Mouse (Mus musculus): Measurements from ENCODE around the gene Fancg.
"Not testable (repeated sequence)": the region's sequence is repeated elsewhere in the genome, so short reads cannot be mapped to it uniquely, and the experiment has no call there.

The Fancg gene

GRCm38 (mm10) chr4:42999451-43000140 is 10.7 kb downstream of the Fancg start:
- peak; percentile 49 to 59 for DNase-seq (ENCODE audit: low spot score in 2 of 2)

DNA sequence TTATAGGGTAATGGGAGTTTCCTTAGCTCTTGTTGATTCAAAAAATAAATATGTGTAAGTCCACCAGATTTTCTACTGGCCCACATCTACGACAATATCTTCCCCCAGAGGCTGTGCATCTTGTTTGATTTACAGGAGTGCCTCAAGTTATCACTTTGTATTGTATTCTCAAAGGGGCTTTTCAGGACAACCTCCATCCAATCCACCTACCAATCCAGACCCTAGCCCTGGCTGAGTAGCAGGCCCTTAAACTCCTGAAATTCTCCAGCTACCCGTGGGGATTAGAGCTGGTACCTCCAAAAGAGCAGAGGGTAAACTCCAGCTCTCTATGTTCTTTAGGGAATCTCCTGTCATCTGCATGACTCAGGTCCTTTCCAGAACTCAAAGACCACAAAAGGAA is 12.3 kb downstream of the Fancg start:
- DNase-seq (ENCODE audit: low spot score in 2 of 2): no peak

- no peak for DNase-seq (ENCODE audit: low spot score in 2 of 2)
Measured at GRCm38 (mm10) chr4:42988296-42988695, 22.0 kb downstream of the Fancg start.

GRCm38 (mm10) chr4:42980467-42980866 is 29.8 kb downstream of the Fancg start:
- DNase-seq (ENCODE audit: low spot score in 2 of 2): not testable (repeated sequence)

GRCm38 (mm10) chr4:42978062-42978461 is 32.2 kb downstream of the Fancg start:
- no peak for DNase-seq (ENCODE audit: low spot score in 2 of 2)

DNA sequence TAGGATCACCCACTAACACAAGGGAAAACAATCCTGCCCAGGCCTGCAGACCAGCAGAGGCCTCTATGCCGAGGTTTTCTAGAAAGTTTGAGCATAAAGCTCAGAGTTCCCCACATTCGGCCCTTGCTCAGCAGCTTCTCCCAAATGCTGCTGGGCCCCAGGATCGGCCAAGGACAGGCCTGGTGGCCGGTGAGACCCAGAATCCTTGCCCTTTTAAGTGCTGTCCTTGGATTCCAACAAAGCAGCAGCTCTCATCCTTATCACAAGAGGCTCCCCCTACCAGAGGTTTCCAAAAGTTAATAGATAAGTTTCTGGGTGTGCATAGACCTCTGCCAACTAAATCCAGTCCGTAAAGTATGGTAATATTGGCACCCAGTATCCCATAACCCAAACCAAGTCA is 36.4 kb downstream of the Fancg start:
- no peak for DNase-seq (ENCODE audit: low spot score in 2 of 2)

GRCm38 (mm10) chr4:42972952-42973351 is 37.4 kb downstream of the Fancg start:
- no peak for DNase-seq (ENCODE audit: low spot score in 2 of 2)

DNA sequence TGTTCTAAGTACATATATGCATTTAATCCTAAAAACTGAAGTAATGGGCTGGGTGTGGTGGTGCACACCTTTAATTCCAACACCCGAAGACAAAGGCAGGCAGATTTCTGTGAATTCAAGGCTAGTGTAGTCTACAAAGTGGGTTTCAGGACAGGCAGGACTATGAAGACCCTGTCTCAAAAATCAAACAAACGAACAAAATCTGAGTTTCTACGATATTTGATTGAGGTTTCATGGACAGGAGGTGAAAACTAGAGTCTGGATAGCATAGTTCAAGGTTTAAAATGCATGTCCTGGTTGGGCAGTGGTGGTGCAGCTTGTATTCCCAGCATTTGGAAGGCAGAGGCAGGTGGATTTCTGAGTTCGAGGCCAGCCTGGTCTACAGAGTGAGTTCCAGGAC is 41.0 kb downstream of the Fancg start, which contains the start of gene 1700022I11Rik:
TSS of gene 1700022I11Rik (plus strand) at position 301 of the 400 bp plus-strand sequence.
- no peak for DNase-seq (ENCODE audit: low spot score in 2 of 2)

GRCm38 (mm10) chr4:42965039-42965719 is 45.1 kb downstream of the Fancg start:
- peak in 1 of 2 experiments; percentile 53 for DNase-seq (ENCODE audit: low spot score in 2 of 2)

DNA sequence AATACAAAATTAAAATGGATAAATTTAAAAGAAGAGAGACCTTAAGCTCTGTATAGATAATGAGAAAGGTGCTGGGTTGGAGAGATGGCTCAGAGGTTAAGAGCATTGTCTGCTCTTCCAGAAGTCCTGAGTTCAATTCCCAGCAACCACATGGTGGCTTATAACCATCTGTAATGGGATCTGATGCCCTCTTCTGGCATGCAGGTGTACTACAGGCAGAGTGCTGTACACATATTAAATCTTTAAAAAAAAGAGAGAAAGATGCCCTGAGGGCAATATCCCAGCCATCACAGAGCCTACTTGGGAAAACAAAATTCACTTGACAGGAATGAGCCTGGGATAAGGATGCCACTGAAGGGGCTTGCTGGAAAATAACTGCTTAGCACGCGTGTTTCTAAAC is 46.8 kb downstream of the Fancg start:
- no peak for DNase-seq (ENCODE audit: low spot score in 2 of 2)

GRCm38 (mm10) chr4:42961592-42961991 is 48.7 kb downstream of the Fancg start:
- DNase-seq (ENCODE audit: low spot score in 2 of 2): peak in 1 of 2 experiments; percentile 71

GRCm38 (mm10) chr4:42959382-42959781 is 50.9 kb downstream of the Fancg start:
- DNase-seq (ENCODE audit: low spot score in 2 of 2): no peak

DNA sequence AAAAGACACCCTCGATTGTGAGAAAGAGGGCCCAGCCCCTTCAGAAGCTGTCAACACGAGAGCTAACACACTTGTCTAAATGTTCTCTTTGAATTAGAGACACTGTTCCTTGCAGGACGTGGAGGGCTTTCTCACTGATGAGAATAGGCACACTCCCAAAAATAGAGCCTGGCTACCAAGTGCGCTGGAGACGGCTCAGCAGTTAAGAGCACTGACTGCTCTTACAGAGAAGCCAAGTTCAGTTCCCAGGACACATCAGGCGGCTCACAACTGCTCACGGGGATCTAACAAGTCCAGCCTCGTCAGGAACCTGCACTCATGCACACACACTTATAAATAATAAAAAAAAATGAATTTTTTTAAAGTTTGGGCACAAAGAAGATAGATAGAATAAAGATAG is 51.4 kb downstream of the Fancg start:
- DNase-seq (ENCODE audit: low spot score in 2 of 2): no peak

DNA sequence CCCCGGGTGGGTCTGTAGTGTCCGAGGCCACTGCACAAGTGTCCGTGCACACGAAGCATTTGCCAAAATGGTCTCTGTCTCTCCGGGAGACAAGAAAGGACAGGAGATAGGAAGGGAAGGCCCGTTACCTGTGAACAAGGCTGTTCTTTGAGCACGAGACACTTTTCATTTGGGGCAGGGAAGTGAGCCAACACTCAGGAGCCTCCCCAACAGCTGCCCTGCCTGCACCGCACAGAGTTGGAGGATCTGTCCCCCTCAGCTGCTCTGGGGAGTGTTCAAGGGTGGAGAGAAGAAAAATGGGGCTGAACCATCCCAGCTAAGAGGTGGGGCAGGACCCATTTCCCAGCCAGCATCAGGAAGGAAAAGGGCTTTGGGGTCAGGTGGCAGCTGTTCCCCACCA is 52.3 kb downstream of the Fancg start:
- no peak for DNase-seq (ENCODE audit: low spot score in 2 of 2)

DNA sequence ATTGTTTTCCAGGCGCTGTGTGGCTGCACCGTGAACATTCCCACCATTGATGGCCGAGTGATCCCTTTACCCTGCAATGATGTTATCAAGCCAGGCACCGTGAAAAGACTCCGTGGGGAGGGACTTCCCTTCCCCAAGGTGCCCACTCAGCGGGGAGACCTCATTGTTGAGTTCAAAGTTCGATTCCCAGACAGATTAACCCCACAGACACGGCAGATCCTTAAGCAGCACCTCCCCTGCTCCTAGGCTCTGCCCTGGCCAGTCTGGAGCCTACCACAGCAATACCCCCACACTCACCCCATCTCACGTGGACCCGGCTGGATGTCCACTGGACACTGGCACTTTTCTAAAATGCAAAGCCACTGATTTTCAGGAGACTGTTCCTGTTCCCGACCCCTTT is 53.0 kb downstream of the Fancg start:
- DNase-seq (ENCODE audit: low spot score in 2 of 2): no peak

- no peak for DNase-seq (ENCODE audit: low spot score in 2 of 2)
Measured at GRCm38 (mm10) chr4:42956581-42956980, 53.7 kb downstream of the Fancg start.

- no peak for DNase-seq (ENCODE audit: low spot score in 2 of 2)
Measured at GRCm38 (mm10) chr4:42955200-42955599, 55.1 kb downstream of the Fancg start.

- DNase-seq (ENCODE audit: low spot score in 2 of 2): peak in 1 of 2 experiments; percentile 86
Measured at GRCm38 (mm10) chr4:42954297-42954696, 56.0 kb downstream of the Fancg start.

DNA sequence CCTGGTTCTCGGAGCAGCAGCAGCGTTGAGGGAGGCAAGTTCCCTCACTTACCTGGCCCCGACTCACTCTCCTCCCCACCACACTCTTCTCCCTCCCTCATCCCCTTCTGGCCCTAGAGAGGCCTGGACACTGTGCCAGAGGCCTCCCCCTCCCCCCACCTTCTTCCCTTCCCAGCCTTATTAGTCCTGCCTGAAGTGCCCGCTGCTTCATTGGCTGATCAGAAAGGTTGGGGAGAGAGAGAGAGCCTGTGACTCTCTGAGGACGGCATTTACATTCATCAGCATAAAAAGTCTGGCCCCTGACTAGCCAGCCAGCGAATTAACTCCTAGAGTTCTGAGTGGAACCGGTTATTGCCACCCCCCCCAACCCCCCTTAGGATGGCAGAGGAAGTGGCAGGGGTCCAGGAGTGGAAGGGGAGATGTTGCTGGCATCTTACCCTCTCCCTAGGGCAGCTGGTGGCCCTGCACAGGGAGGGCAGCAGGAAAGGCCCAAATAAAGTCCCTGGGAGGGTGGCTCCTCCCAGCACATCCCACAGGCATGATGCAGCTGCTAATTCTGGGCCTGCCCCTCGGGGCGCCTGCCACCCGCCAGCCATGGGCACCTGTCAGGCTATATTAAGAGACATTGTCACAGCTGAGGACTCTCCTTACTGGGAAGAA is 56.7 kb downstream of the Fancg start:
- DNase-seq (ENCODE audit: low spot score in 2 of 2): peak in 1 of 2 experiments; percentile 38

DNA sequence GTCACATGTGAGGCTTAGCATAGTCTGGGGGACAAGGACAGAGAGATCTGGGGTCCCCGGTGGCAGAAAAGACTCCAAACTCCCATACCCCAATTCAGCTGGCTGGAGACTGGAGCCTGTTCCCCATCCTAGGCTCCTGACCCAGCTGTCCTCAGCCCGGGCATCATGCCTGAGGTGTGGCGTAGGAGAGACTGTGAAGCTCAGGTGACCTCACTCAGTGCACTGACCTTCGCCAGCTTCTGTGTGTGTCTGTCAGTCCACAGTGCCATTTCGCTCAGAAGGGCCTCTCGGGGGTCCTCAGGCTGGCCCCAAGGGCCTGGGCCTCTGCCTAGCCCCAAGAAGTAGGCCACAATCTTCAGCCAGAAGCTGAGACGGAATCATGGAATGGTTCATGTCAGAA is 57.7 kb downstream of the Fancg start:
- no peak for DNase-seq (ENCODE audit: low spot score in 2 of 2)

All from frontal cortex, postnatal 14 days (tissue).